Mouse (Mus musculus): ENCODE results near the gene Slc38a8. TPM values are rescaled to one million over a fixed set of nuclear protein-coding genes. Genes with fewer than 3 reads are reported as not detected.

Slc38a8 gene
- 0.05 TPM in 1 of 2 replicates, not detected in the other for polyA plus RNA-seq (2015; fragmentation: Nextera tagmentation; extraction: Ambion mirVana)

GRCm38 (mm10) chr8:119501598-119501997 lies at the start of gene Slc38a8:
Gene Slc38a8 (minus strand): TSS chr8:119501698.
- no peak within 1 kb of the TSS for H3K4me2 ChIP-seq
- H3K9ac ChIP-seq: no peak within 1 kb of the TSS
- 34% methylated on average over 5 of the region's 5 CpGs for WGBS
- no peak for ATAC-seq (ENCODE audit: insufficient read depth, low FRiP score, low read depth)
- H3K27ac ChIP-seq: no peak within 1 kb of the TSS
- H3K9me3 ChIP-seq: no peaks in the 10 kb centered on the region
- no peak within 1 kb of the TSS for H3K4me3 ChIP-seq (replicated peaks)
- H3K27me3 ChIP-seq (replicated peaks): no peaks in the 10 kb centered on the region
- H3K36me3 ChIP-seq: peaks cover 4% of the 10 kb centered on the region; the same call in 1 of the 2 replicates
- peaks cover 3% of the 10 kb centered on the region; the same call in 1 of the 2 replicates for H3K4me1 ChIP-seq

GRCm38 (mm10) chr8:119548560-119549113 lies 47.1 kb upstream of the Slc38a8 start:
- Histone ChIP-seq H3K27me3 (replicated peaks) (no peaks in the 10 kb centered on the region), H3K4me1 (no peaks in the 10 kb centered on the region), H3K27ac (peak overlapping the region; percentile 3; the same call in 1 of the 2 replicates), H3K36me3 (peaks cover 22% of the 10 kb centered on the region; the same call in 1 of the 2 replicates), H3K4me3 (replicated peaks) (no peak overlapping the region), H3K9me3 (no peaks in the 10 kb centered on the region), H3K9ac (no peak overlapping the region), H3K4me2 (no peak overlapping the region)
- no peak for ATAC-seq (ENCODE audit: insufficient read depth, low FRiP score, low read depth)
- 62% methylated on average over 7 of the region's 7 CpGs for WGBS

GRCm38 (mm10) chr8:119547019-119547691 lies 45.7 kb upstream of the Slc38a8 start:
- H3K27ac ChIP-seq: peak overlapping the region; percentile 28; the same call in 1 of the 2 replicates
- no peaks in the 10 kb centered on the region for H3K27me3 ChIP-seq (replicated peaks)
- 57% methylated on average over 18 of the region's 18 CpGs for WGBS
- peaks cover 28% of the 10 kb centered on the region; the same call in 1 of the 2 replicates for H3K36me3 ChIP-seq
- no peaks in the 10 kb centered on the region for H3K9me3 ChIP-seq
- no peak overlapping the region for H3K4me3 ChIP-seq (replicated peaks)
- no peak overlapping the region for H3K4me2 ChIP-seq
- 0 out of 2 replicates have a peak, but pooled peaks have one; percentile 36 for ATAC-seq (ENCODE audit: insufficient read depth, low FRiP score, low read depth)
- H3K4me1 ChIP-seq: no peaks in the 10 kb centered on the region
- no peak overlapping the region for H3K9ac ChIP-seq

GRCm38 (mm10) chr8:119545791-119546190 lies 44.3 kb upstream of the Slc38a8 start:
- Histone ChIP-seq H3K36me3 (peaks cover 36% of the 10 kb centered on the region), H3K9ac (no peak overlapping the region), H3K4me2 (no peak overlapping the region), H3K27me3 (replicated peaks) (no peaks in the 10 kb centered on the region), H3K4me3 (replicated peaks) (no peak overlapping the region), H3K4me1 (no peaks in the 10 kb centered on the region), H3K9me3 (no peaks in the 10 kb centered on the region), H3K27ac (no peak overlapping the region)
- 85% methylated on average over 6 of the region's 6 CpGs for WGBS
- ATAC-seq (ENCODE audit: insufficient read depth, low FRiP score, low read depth): no peak

- 65% methylated on average over 6 of the region's 6 CpGs for WGBS
- Histone ChIP-seq H3K4me3 (replicated peaks) (no peak overlapping the region), H3K27ac (no peak overlapping the region), H3K4me1 (no peaks in the 10 kb centered on the region), H3K9ac (no peak overlapping the region), H3K9me3 (no peaks in the 10 kb centered on the region), H3K36me3 (peaks cover 42% of the 10 kb centered on the region), H3K27me3 (replicated peaks) (no peaks in the 10 kb centered on the region), H3K4me2 (no peak overlapping the region)
- ATAC-seq (ENCODE audit: insufficient read depth, low FRiP score, low read depth): no peak
These were observed 43.7 kb upstream of the Slc38a8 start for GRCm38 (mm10) chr8:119545180-119545579.

- Histone ChIP-seq H3K4me3 (replicated peaks) (no peak overlapping the region), H3K9me3 (no peaks in the 10 kb centered on the region), H3K9ac (no peak overlapping the region), H3K27ac (no peak overlapping the region), H3K27me3 (replicated peaks) (no peaks in the 10 kb centered on the region), H3K4me1 (no peaks in the 10 kb centered on the region), H3K36me3 (peaks cover 48% of the 10 kb centered on the region), H3K4me2 (no peak overlapping the region)
- no peak for ATAC-seq (ENCODE audit: insufficient read depth, low FRiP score, low read depth)
- WGBS: 83% methylated on average over 3 of the region's 3 CpGs
These were observed 43.1 kb upstream of the Slc38a8 start for GRCm38 (mm10) chr8:119544606-119545005.

GRCm38 (mm10) chr8:119531973-119532372 lies 30.5 kb upstream of the Slc38a8 start:
- Histone ChIP-seq H3K27me3 (replicated peaks) (no peaks in the 10 kb centered on the region), H3K27ac (no peak overlapping the region), H3K9ac (no peak overlapping the region), H3K36me3 (peaks cover 82% of the 10 kb centered on the region), H3K4me1 (no peaks in the 10 kb centered on the region), H3K9me3 (no peaks in the 10 kb centered on the region), H3K4me3 (replicated peaks) (no peak overlapping the region), H3K4me2 (no peak overlapping the region)
- ATAC-seq (ENCODE audit: insufficient read depth, low FRiP score, low read depth): no peak
- 88% methylated on average over 9 of the region's 9 CpGs for WGBS

GRCm38 (mm10) chr8:119531397-119531796 lies 29.9 kb upstream of the Slc38a8 start:
- Histone ChIP-seq H3K9ac (no peak overlapping the region), H3K27me3 (replicated peaks) (no peaks in the 10 kb centered on the region), H3K4me2 (no peak overlapping the region), H3K9me3 (no peaks in the 10 kb centered on the region), H3K36me3 (peaks cover 76% of the 10 kb centered on the region), H3K4me3 (replicated peaks) (no peak overlapping the region), H3K4me1 (no peaks in the 10 kb centered on the region), H3K27ac (no peak overlapping the region)
- 90% methylated on average over 3 of the region's 3 CpGs for WGBS
- ATAC-seq (ENCODE audit: insufficient read depth, low FRiP score, low read depth): no peak

- Histone ChIP-seq H3K4me2 (no peak overlapping the region), H3K4me3 (replicated peaks) (no peak overlapping the region), H3K27ac (no peak overlapping the region), H3K36me3 (peaks cover 72% of the 10 kb centered on the region), H3K9ac (no peak overlapping the region), H3K9me3 (no peaks in the 10 kb centered on the region), H3K27me3 (replicated peaks) (no peaks in the 10 kb centered on the region), H3K4me1 (no peaks in the 10 kb centered on the region)
- ATAC-seq (ENCODE audit: insufficient read depth, low FRiP score, low read depth): no peak
- WGBS: 83% methylated on average over 6 of the region's 6 CpGs
These were observed 29.4 kb upstream of the Slc38a8 start for GRCm38 (mm10) chr8:119530937-119531336.

GRCm38 (mm10) chr8:119528762-119529161 lies 27.3 kb upstream of the Slc38a8 start:
- Histone ChIP-seq H3K4me1 (no peaks in the 10 kb centered on the region), H3K4me3 (replicated peaks) (no peak overlapping the region), H3K27ac (no peak overlapping the region), H3K9ac (no peak overlapping the region), H3K9me3 (no peaks in the 10 kb centered on the region), H3K4me2 (no peak overlapping the region), H3K36me3 (peaks cover 72% of the 10 kb centered on the region), H3K27me3 (replicated peaks) (no peaks in the 10 kb centered on the region)
- 95% methylated on average over 7 of the region's 7 CpGs for WGBS
- ATAC-seq (ENCODE audit: insufficient read depth, low FRiP score, low read depth): no peak

- ATAC-seq (ENCODE audit: insufficient read depth, low FRiP score, low read depth): no peak
- WGBS: 72% methylated on average over 7 of the region's 7 CpGs
- H3K36me3 ChIP-seq: peaks cover 84% of the 10 kb centered on the region
- H3K9me3 ChIP-seq: no peaks in the 10 kb centered on the region
- no peak overlapping the region for H3K4me2 ChIP-seq
- H3K4me1 ChIP-seq: no peaks in the 10 kb centered on the region
- H3K27ac ChIP-seq: no peak overlapping the region
- H3K27me3 ChIP-seq (replicated peaks): no peaks in the 10 kb centered on the region
- no peak overlapping the region for H3K4me3 ChIP-seq (replicated peaks)
- H3K9ac ChIP-seq: no peak overlapping the region
These were observed 18.6 kb upstream of the Slc38a8 start for GRCm38 (mm10) chr8:119520102-119520501.

- Histone ChIP-seq H3K36me3 (peaks cover 80% of the 10 kb centered on the region), H3K27ac (no peak overlapping the region), H3K4me2 (no peak overlapping the region), H3K9me3 (no peaks in the 10 kb centered on the region), H3K27me3 (replicated peaks) (no peaks in the 10 kb centered on the region), H3K9ac (no peak overlapping the region), H3K4me3 (replicated peaks) (no peak overlapping the region), H3K4me1 (no peaks in the 10 kb centered on the region)
- WGBS: 64% methylated on average over 5 of the region's 5 CpGs
- no peak for ATAC-seq (ENCODE audit: insufficient read depth, low FRiP score, low read depth)
These were observed 15.2 kb upstream of the Slc38a8 start for GRCm38 (mm10) chr8:119516674-119517073.
